Mouse (Mus musculus) R1 (cell line): Measurements from ENCODE around the gene Tjp2.
"Not testable (repeated sequence)": the region's sequence is repeated elsewhere in the genome, so short reads cannot be mapped to it uniquely, and the experiment has no call there.

Experiments
- DNase-seq: peaks from one replicate; pipeline ENCODE4 v3.0.0-alpha.2; 2018; ENCODE audit warnings: low read depth, low spot score

The Tjp2 gene

DNA sequence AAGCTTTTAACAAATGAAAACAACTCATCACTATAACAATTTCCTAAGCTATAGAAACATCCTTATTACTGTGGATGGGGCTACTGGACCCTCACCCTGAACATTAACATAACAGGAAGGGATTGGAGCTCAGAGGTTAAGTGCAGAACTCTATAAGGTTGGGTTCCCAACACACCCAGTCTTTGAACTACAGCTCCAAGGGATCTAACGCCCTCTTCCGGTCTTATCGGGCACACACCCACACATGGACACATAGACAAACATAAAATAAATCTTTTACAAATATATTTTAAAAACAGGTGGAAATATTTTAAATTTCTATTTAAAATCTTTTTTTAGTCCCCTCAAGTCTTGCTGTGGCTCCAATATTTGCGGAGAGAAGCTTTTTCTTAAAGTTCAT is 3.4 kb downstream of the Tjp2 start:
- peak; percentile 69 for DNase-seq

DNA sequence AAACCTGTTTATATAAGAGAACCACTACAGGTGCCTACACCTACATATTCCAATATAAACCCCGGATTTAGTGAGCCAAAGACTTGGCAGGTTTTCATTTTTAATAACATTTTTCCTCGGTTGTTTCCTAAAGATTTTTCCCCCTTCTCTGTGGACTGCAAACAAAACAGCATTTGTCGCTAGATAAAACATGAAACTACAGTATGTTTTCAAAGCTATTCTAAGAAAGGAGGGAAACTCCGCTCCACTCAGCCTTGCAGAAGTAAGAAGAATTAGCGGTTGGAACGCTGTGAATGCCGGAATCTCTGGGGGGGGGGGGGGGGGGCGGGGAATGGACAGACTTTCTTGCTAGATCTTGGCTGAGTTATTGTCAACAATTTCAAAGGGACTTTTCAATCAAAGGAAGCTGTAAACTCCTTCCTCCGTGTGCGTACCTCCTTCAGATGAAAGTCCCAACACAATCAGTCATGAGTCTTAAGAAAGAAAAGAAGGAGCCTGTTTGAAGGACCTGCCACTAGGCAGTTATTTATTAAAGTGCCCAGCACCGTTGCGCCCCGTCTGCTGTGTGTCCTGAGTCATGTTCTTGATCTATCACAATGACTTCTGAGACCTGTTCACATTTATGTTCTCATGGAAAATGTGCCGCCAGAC is 3.9 kb downstream of the Tjp2 start:
- no peak for DNase-seq

GRCm38 (mm10) chr19:24219011-24219410 is 5.8 kb downstream of the Tjp2 start:
- DNase-seq, result no peak

- peak; percentile 76 for DNase-seq
Measured at GRCm38 (mm10) chr19:24218291-24218690, 6.5 kb downstream of the Tjp2 start.

- DNase-seq, result peak; percentile 82
Measured at GRCm38 (mm10) chr19:24217851-24218250, 7.0 kb downstream of the Tjp2 start.

DNA sequence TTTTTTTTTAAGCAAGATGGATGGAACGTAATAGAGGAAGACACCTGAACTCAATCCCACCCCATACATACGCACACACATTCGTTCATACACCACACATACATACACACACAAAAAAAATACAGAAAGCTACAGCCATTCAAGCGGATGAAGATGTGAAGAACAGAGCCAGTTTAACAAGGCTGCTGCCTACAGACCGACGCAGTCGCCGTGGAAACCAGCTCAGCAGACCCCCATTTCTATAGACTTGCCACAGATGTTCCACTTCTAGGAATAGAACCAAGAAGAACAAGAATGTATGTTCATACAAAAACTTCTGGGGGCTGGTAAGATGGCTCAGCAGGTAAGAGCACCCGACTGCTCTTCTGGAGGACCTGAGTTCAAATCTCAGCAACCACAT is 8.1 kb downstream of the Tjp2 start:
- no peak for DNase-seq

GRCm38 (mm10) chr19:24214939-24215338 is 9.9 kb downstream of the Tjp2 start:
- peak; percentile 67 for DNase-seq

GRCm38 (mm10) chr19:24213299-24213698 is 11.5 kb downstream of the Tjp2 start:
- DNase-seq, result no peak

GRCm38 (mm10) chr19:24212552-24213249 is 12.1 kb downstream of the Tjp2 start:
- no peak for DNase-seq

DNA sequence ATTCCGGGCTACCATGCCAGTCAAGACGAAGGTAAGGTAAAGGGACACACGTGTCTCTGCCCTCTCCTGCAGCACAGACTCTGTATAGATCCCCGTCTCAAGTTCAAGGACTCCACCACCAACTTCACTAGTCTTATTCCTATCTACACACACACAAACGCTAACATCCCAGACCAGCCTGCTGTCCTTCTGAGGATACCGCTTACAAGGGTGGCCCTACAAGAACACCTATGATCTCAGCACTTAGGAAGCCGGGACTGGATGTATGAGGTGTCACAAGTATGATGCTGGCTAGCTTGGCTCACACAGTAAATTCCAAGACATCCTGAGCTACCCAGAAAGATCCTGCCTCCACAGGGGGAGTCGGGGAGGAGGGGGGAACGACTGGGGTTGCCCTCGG is 13.7 kb downstream of the Tjp2 start:
- no peak for DNase-seq

- DNase-seq, result peak; percentile 81
Measured at GRCm38 (mm10) chr19:24209516-24209915, 15.3 kb downstream of the Tjp2 start.

DNA sequence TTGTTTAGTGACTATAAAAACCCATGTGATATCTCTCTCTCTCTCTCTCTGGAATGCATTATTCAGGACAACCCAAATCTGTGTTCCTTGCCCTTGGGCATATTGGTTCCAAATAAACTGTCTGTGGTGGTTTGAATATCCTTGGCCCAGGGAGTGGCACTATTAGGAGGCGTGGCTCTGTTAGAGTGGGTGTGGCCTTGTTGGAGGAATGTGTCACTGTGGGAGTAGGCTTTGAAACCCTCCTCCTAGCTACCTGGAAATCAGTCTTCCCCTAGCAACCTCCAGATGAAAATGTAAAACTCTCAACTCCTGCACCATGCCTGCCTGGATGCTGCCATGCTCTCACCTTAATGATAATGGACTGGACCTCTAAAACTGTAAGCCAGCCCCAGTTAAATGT is 16.9 kb downstream of the Tjp2 start:
- DNase-seq, result peak; percentile 82

- DNase-seq, result no peak
Measured at GRCm38 (mm10) chr19:24205001-24205400, 19.8 kb downstream of the Tjp2 start.

GRCm38 (mm10) chr19:24201848-24202247 is 23.0 kb downstream of the Tjp2 start:
- DNase-seq, result no peak

GRCm38 (mm10) chr19:24200566-24200965 is 24.3 kb downstream of the Tjp2 start:
- no peak for DNase-seq

GRCm38 (mm10) chr19:24198676-24199303 is 26.0 kb downstream of the Tjp2 start:
- DNase-seq, result no peak

- peak; percentile 61 for DNase-seq
Measured at GRCm38 (mm10) chr19:24197338-24197737, 27.5 kb downstream of the Tjp2 start.

DNA sequence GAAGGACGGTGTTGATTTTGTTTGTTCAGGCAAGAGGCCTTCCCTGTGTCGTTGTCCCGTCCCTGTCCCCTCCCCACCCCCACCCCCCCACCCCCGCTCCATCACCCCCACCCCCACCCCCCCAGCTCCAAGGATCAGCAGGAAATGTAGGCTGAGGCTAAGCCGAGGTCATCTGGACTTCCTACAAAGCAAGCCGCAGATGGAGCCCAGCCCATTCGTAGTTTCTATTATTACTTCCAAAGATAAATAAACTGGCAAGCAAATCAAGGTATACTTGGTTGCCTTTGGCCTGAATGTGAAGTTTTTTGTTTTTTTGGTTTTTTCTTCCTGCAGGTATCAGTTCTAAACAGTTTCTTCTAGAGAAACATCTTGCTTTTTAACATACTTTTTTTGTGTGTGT is 29.6 kb downstream of the Tjp2 start:
- no peak for DNase-seq

- peak; percentile 80 for DNase-seq
Measured at GRCm38 (mm10) chr19:24194216-24194615, 30.6 kb downstream of the Tjp2 start.

DNA sequence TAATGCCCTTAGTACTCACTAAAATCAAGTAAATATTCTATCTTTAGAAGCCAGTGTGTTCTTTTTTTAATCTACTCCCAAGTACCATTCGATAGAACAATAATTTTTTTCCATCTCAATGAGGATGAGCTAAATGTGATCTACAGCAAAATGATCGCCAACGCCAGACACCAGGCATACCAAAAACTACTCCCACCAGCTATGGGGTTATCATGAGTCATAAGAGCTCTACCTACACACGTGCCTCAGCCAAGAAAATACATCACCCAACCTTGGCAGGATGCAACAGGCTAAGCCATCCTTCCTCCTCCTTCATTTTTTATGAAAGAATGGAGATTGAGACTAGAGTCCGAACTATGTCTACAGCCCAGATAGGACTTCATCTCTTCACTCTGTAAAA is 31.9 kb downstream of the Tjp2 start:
- no peak for DNase-seq

DNA sequence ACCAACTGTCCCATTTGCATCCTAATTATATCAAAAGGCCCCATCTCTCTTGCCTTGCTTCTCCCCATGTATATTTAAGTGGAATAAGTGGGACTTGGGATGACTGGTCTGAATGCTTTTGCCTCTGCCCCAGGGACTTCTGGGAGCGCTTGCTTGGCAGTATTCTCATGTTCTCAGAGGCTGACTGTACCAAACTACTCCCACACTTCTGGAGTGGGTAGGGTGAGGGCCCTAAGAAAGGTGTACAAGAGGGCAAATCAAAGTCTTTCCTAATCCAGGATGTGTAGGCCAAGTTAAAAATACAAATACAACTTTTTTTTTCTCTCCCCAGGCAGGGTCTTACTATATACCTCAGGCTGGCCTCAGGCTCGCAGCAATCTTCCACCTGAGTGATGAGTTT is 37.0 kb downstream of the Tjp2 start:
- DNase-seq, result no peak

- DNase-seq, result not testable (repeated sequence)
Measured at GRCm38 (mm10) chr19:24187358-24187757, 37.5 kb downstream of the Tjp2 start.

- no peak for DNase-seq
Measured at GRCm38 (mm10) chr19:24183680-24184235, 41.1 kb downstream of the Tjp2 start.
